Mouse (Mus musculus) neural tube, embryonic 13.5 days (tissue): ENCODE measurements around the gene Rp9. TPM values are rescaled to one million over a fixed set of nuclear protein-coding genes. Genes with fewer than 3 reads are reported as not detected.

ENCODE experiments used
- ATAC-seq: fragments of 200-750 bp; cut with Nextera tagmentation; 2 replicates; pipeline ENCODE4 v1.8.0; 2017; ENCODE audit warnings: low read depth, mild to moderate bottlenecking, moderate TSS enrichment, moderate library complexity
- H3K27ac ChIP-seq: fragments of 300-500 bp; sonication (generic); replicated peaks from 2 replicates; pipeline ENCODE4 v1.5.1; 2015; ENCODE audit warnings: moderate library complexity, mild to moderate bottlenecking, inconsistent platforms
- H3K27me3 ChIP-seq: fragments of 300-500 bp; sonication (generic); 2 replicates; pipeline ENCODE4 v1.6.1; 2015; ENCODE audit warnings: mild to moderate bottlenecking, inconsistent platforms
- H3K36me3 ChIP-seq: fragments of 300-500 bp; sonication (generic); 2 replicates; pipeline ENCODE4 v1.6.1; 2015; ENCODE audit warnings: mild to moderate bottlenecking, inconsistent platforms
- H3K4me1 ChIP-seq: fragments of 300-500 bp; sonication (generic); replicated peaks from 2 replicates; pipeline ENCODE4 v1.6.1; 2015; ENCODE audit warnings: inconsistent platforms
- H3K4me2 ChIP-seq: fragments of 300-500 bp; sonication (generic); 2 replicates; pipeline ENCODE4 v1.6.1; 2015; ENCODE audit warnings: inconsistent platforms, mild to moderate bottlenecking, moderate library complexity
- H3K4me3 ChIP-seq: fragments of 300-500 bp; sonication (generic); 2 replicates; pipeline ENCODE4 v1.5.1; 2015; ENCODE audit warnings: mild to moderate bottlenecking, inconsistent platforms
- H3K9ac ChIP-seq: fragments of 300-500 bp; sonication (generic); 2 replicates; pipeline ENCODE4 v1.6.1; 2015; ENCODE audit warnings: moderate library complexity, mild to moderate bottlenecking, inconsistent platforms
- H3K9me3 ChIP-seq: fragments of 300-500 bp; sonication (generic); 2 replicates; pipeline ENCODE4 v1.6.1; 2016; ENCODE audit warnings: inconsistent platforms
- WGBS: fragments of 180-500 bp; shearing (Covaris S2); methylation state at CpG from one replicate; pipeline ENCODE4 v1.1.7; 2015; 5-methylcytosine and 5-hydroxymethylcytosine counted together
- polyA plus RNA-seq: library from polyadenylated mRNA; unstranded; fragments of >200 nt; fragmentation: Nextera tagmentation; extraction: Ambion mirVana; gene quantifications from 2 replicates; pipeline ENCODE4 v1.2.1, GENCODE M21; 2015

Rp9 gene
- polyA plus RNA-seq, 1 experiment from 2014 or later: 70.9 TPM

GRCm38 (mm10) chr9:22389021-22389476 lies 80.5 kb downstream of the Rp9 start, which contains the start of gene Anln:
Anln (minus strand) TSS chr9:22389188.
- WGBS: under 1% methylated on average over 44 of the region's 44 CpGs
- H3K9ac ChIP-seq: peak within 1 kb of the TSS; percentile 86
- no peaks in the 10 kb centered on the region for H3K9me3 ChIP-seq
- no peaks in the 10 kb centered on the region for H3K27me3 ChIP-seq
- H3K4me2 ChIP-seq: peak within 1 kb of the TSS; percentile 97
- H3K36me3 ChIP-seq: no peaks in the 10 kb centered on the region
- peak; percentile 97 for ATAC-seq
- peak within 1 kb of the TSS; percentile 81 for H3K27ac ChIP-seq
- peak within 1 kb of the TSS; percentile 77 for H3K4me3 ChIP-seq
- peaks cover 19% of the 10 kb centered on the region for H3K4me1 ChIP-seq

- Histone ChIP-seq H3K4me1 (peaks cover 19% of the 10 kb centered on the region), H3K9me3 (no peaks in the 10 kb centered on the region), H3K27ac (peak overlapping the region; percentile 81), H3K36me3 (no peaks in the 10 kb centered on the region), H3K9ac (peak overlapping the region; percentile 86), H3K27me3 (no peaks in the 10 kb centered on the region), H3K4me2 (peak overlapping the region; percentile 97), H3K4me3 (peak overlapping the region; percentile 77)
- peak; percentile 80 for ATAC-seq
- under 1% methylated on average over 41 of the region's 41 CpGs for WGBS
These were observed 81.1 kb downstream of the Rp9 start for GRCm38 (mm10) chr9:22388401-22388980.

GRCm38 (mm10) chr9:22387901-22388300 lies 81.6 kb downstream of the Rp9 start:
- ATAC-seq: no peak
- Histone ChIP-seq H3K27ac (peak overlapping the region; percentile 81; the same call in 1 of the 2 replicates), H3K4me1 (peaks cover 19% of the 10 kb centered on the region), H3K9me3 (no peaks in the 10 kb centered on the region), H3K4me2 (peak overlapping the region; percentile 97), H3K36me3 (no peaks in the 10 kb centered on the region), H3K27me3 (no peaks in the 10 kb centered on the region), H3K9ac (peak overlapping the region; percentile 86), H3K4me3 (peak overlapping the region; percentile 77)
- WGBS: 18% methylated on average over 6 of the region's 6 CpGs

GRCm38 (mm10) chr9:22385890-22386289 lies 83.7 kb downstream of the Rp9 start:
- Histone ChIP-seq H3K27me3 (no peaks in the 10 kb centered on the region), H3K9ac (no peak overlapping the region), H3K4me2 (no peak overlapping the region), H3K27ac (no peak overlapping the region), H3K4me3 (no peak overlapping the region), H3K9me3 (no peaks in the 10 kb centered on the region), H3K4me1 (peaks cover 19% of the 10 kb centered on the region), H3K36me3 (no peaks in the 10 kb centered on the region)
- 73% methylated on average over 2 of the region's 2 CpGs for WGBS
- no peak for ATAC-seq

- no peaks in the 10 kb centered on the region for H3K27me3 ChIP-seq
- H3K4me3 ChIP-seq: no peak overlapping the region
- ATAC-seq: no peak
- H3K4me1 ChIP-seq: no peaks in the 10 kb centered on the region
- H3K27ac ChIP-seq: no peak overlapping the region
- H3K4me2 ChIP-seq: no peak overlapping the region
- peaks cover 31% of the 10 kb centered on the region for H3K36me3 ChIP-seq
- 78% methylated on average over 5 of the region's 5 CpGs for WGBS
- no peak overlapping the region for H3K9ac ChIP-seq
- no peaks in the 10 kb centered on the region for H3K9me3 ChIP-seq
These were observed 93.5 kb downstream of the Rp9 start for GRCm38 (mm10) chr9:22376086-22376485.

GRCm38 (mm10) chr9:22372760-22373159 lies 96.8 kb downstream of the Rp9 start:
- 97% methylated on average over 4 of the region's 4 CpGs for whole genome bisulfite sequencing
- Histone ChIP-seq H3K36me3 (peaks cover 28% of the 10 kb centered on the region; the same call in 1 of the 2 replicates), H3K9ac (no peak overlapping the region), H3K27me3 (no peaks in the 10 kb centered on the region), H3K4me3 (no peak overlapping the region), H3K4me2 (no peak overlapping the region), H3K9me3 (no peaks in the 10 kb centered on the region), H3K27ac (no peak overlapping the region), H3K4me1 (no peaks in the 10 kb centered on the region)
- no peak for ATAC-seq

GRCm38 (mm10) chr9:22368030-22368429 lies 101.5 kb downstream of the Rp9 start:
- H3K27ac ChIP-seq: no peak overlapping the region

GRCm38 (mm10) chr9:22366621-22367020 lies 102.9 kb downstream of the Rp9 start:
- peaks cover 14% of the 10 kb centered on the region for H3K36me3 ChIP-seq

More at GRCm38 (mm10) chr9:22368030-22368429, 101.5 kb downstream of the Rp9 start:
- Histone ChIP-seq H3K36me3 (peaks cover 19% of the 10 kb centered on the region), H3K9ac (no peak overlapping the region), H3K4me3 (no peak overlapping the region), H3K27me3 (no peaks in the 10 kb centered on the region), H3K4me2 (no peak overlapping the region), H3K9me3 (no peaks in the 10 kb centered on the region), H3K4me1 (no peaks in the 10 kb centered on the region)
- 76% methylated on average over 5 of the region's 6 CpGs for WGBS
- ATAC-seq: peak; percentile 56

GRCm38 (mm10) chr9:22366221-22366620 lies 103.3 kb downstream of the Rp9 start:
- no peaks in the 10 kb centered on the region for H3K27me3 ChIP-seq
- no peak overlapping the region for H3K27ac ChIP-seq
- H3K9me3 ChIP-seq: no peaks in the 10 kb centered on the region
- H3K4me2 ChIP-seq: no peak overlapping the region
- no peaks in the 10 kb centered on the region for H3K4me1 ChIP-seq
- H3K36me3 ChIP-seq: peaks cover 11% of the 10 kb centered on the region
- ATAC-seq: no peak
- 96% methylated on average over 2 of the region's 2 CpGs for WGBS
- no peak overlapping the region for H3K4me3 ChIP-seq
- H3K9ac ChIP-seq: no peak overlapping the region

More at GRCm38 (mm10) chr9:22366621-22367020, 102.9 kb downstream of the Rp9 start:
- WGBS: 93% methylated on average over 10 of the region's 10 CpGs
- no peak for ATAC-seq
- Histone ChIP-seq H3K4me2 (no peak overlapping the region), H3K27ac (no peak overlapping the region), H3K27me3 (no peaks in the 10 kb centered on the region), H3K4me3 (no peak overlapping the region), H3K9ac (no peak overlapping the region), H3K9me3 (no peaks in the 10 kb centered on the region), H3K4me1 (no peaks in the 10 kb centered on the region)

Other genes starting within 250 kb of the Rp9 start
- 9.0 and 10.3 TPM in 2 replicates for gene Zfp809, start 244.0 kb downstream of the Rp9 start, polyA plus RNA-seq
- gene Zfp599, start 209.8 kb downstream of the Rp9 start, polyA plus RNA-seq: 5.2 and 5.8 TPM in 2 replicates
- gene Zfp810, start 162.1 kb downstream of the Rp9 start, polyA plus RNA-seq: 34.1 and 37.9 TPM in 2 replicates
- gene Anln, start 80.6 kb downstream of the Rp9 start, polyA plus RNA-seq: 8.1 and 9.8 TPM in 2 replicates
- 5.4 and 8.9 TPM in 2 replicates for gene 9530077C05Rik, start 58.2 kb downstream of the Rp9 start, polyA plus RNA-seq
- not detected in 2 replicates for gene Gm17545, start 15.5 kb downstream of the Rp9 start, polyA plus RNA-seq
- 14.9 and 18.7 TPM in 2 replicates for gene Bbs9, start 6.0 kb upstream of the Rp9 start, polyA plus RNA-seq